Mouse (Mus musculus) hindbrain, embryonic 12.5 days (tissue): ENCODE measurements around the gene Cln3. TPM values are rescaled to one million over a fixed set of nuclear protein-coding genes. Genes with fewer than 3 reads are reported as not detected.

Experiments used
- ATAC-seq: fragments of 200-750 bp; cut with Nextera tagmentation; 2 replicates; pipeline ENCODE4 v1.8.0; 2017; ENCODE audit warnings: moderate TSS enrichment; ENCODE audit not compliant: low FRiP score
- H3K27ac ChIP-seq: fragments of 300-500 bp; sonication (generic); 2 replicates; pipeline ENCODE4 v1.5.1; 2016; ENCODE audit warnings: mild to moderate bottlenecking
- H3K27me3 ChIP-seq: fragments of 300-500 bp; sonication (generic); 2 replicates; pipeline ENCODE4 v1.6.1; 2016; ENCODE audit warnings: mild to moderate bottlenecking
- H3K36me3 ChIP-seq: fragments of 300-500 bp; sonication (generic); 2 replicates; pipeline ENCODE4 v1.6.1; 2016; ENCODE audit warnings: mild to moderate bottlenecking
- H3K4me1 ChIP-seq: fragments of 300-500 bp; sonication (generic); 2 replicates; pipeline ENCODE4 v1.6.1; 2016
- H3K4me2 ChIP-seq: fragments of 300-500 bp; sonication (generic); replicated peaks from 2 replicates; pipeline ENCODE4 v1.6.1; 2016; ENCODE audit warnings: mild to moderate bottlenecking
- H3K4me3 ChIP-seq: fragments of 300-500 bp; sonication (generic); 2 replicates; pipeline ENCODE4 v1.5.1; 2016; ENCODE audit warnings: mild to moderate bottlenecking
- H3K9ac ChIP-seq: fragments of 300-500 bp; sonication (generic); 2 replicates; pipeline ENCODE4 v1.6.1; 2016; ENCODE audit warnings: mild to moderate bottlenecking, moderate library complexity
- H3K9me3 ChIP-seq: fragments of 300-500 bp; sonication (generic); replicated peaks from 2 replicates; pipeline ENCODE4 v1.6.1; 2016; ENCODE audit warnings: mild to moderate bottlenecking
- WGBS: fragments of 180-500 bp; shearing (Covaris S2); methylation state at CpG from one replicate; pipeline ENCODE4 v1.1.7; 2016; 5-methylcytosine and 5-hydroxymethylcytosine counted together
- polyA plus RNA-seq: library from polyadenylated mRNA; unstranded; fragments of >200 nt; fragmentation: Nextera tagmentation; extraction: Ambion mirVana; gene quantifications from 2 replicates; pipeline ENCODE4 v1.2.1, GENCODE M21; 2016

Cln3 gene
- polyA plus RNA-seq, 1 experiment from 2014 or later = 33.7 TPM

GRCm38 (mm10) chr7:126619559-126620275, 34.1 kb upstream of the Cln3 start:
- Histone ChIP-seq H3K27me3 (no peaks in the 10 kb centered on the region), H3K4me1 (0 out of 2 replicates have a peak, but pooled peaks cover 4% of the 10 kb centered on the region), H3K4me2 (no peak overlapping the region), H3K36me3 (no peaks in the 10 kb centered on the region), H3K4me3 (no peak overlapping the region), H3K9me3 (no peaks in the 10 kb centered on the region), H3K9ac (no peak overlapping the region), H3K27ac (no peak overlapping the region)
- no peak for ATAC-seq
- 86% methylated on average over 10 of the region's 10 CpGs for WGBS

GRCm38 (mm10) chr7:126616707-126617106, 31.1 kb upstream of the Cln3 start:
- Histone ChIP-seq H3K4me1 (no peaks in the 10 kb centered on the region), H3K4me3 (no peak overlapping the region), H3K9me3 (no peaks in the 10 kb centered on the region), H3K27me3 (no peaks in the 10 kb centered on the region), H3K4me2 (no peak overlapping the region), H3K36me3 (no peaks in the 10 kb centered on the region), H3K9ac (no peak overlapping the region), H3K27ac (no peak overlapping the region)
- 77% methylated on average over 3 of the region's 3 CpGs for WGBS
- no peak for ATAC-seq

- no peak for ATAC-seq
Measured at GRCm38 (mm10) chr7:126612736-126613135, 27.1 kb upstream of the Cln3 start.

GRCm38 (mm10) chr7:126607796-126608195, 22.2 kb upstream of the Cln3 start:
- Histone ChIP-seq H3K27me3 (no peaks in the 10 kb centered on the region), H3K9ac (no peak overlapping the region), H3K4me2 (no peak overlapping the region), H3K4me1 (no peaks in the 10 kb centered on the region), H3K4me3 (no peak overlapping the region), H3K9me3 (no peaks in the 10 kb centered on the region), H3K27ac (no peak overlapping the region), H3K36me3 (no peaks in the 10 kb centered on the region)
- 88% methylated on average over 5 of the region's 5 CpGs for WGBS
- ATAC-seq = no peak

More at GRCm38 (mm10) chr7:126612736-126613135, 27.1 kb upstream of the Cln3 start:
- H3K27me3 ChIP-seq = no peaks in the 10 kb centered on the region
- WGBS = 80% methylated on average over 3 of the region's 3 CpGs
- no peak overlapping the region for H3K4me2 ChIP-seq
- no peak overlapping the region for H3K9ac ChIP-seq
- no peak overlapping the region for H3K4me3 ChIP-seq
- H3K9me3 ChIP-seq = no peaks in the 10 kb centered on the region
- H3K4me1 ChIP-seq = no peaks in the 10 kb centered on the region
- no peaks in the 10 kb centered on the region for H3K36me3 ChIP-seq
- H3K27ac ChIP-seq = no peak overlapping the region

GRCm38 (mm10) chr7:126607064-126607463, 21.4 kb upstream of the Cln3 start:
- WGBS = 79% methylated on average over 3 of the region's 3 CpGs
- Histone ChIP-seq H3K36me3 (no peaks in the 10 kb centered on the region), H3K27ac (no peak overlapping the region), H3K9ac (no peak overlapping the region), H3K9me3 (no peaks in the 10 kb centered on the region), H3K27me3 (no peaks in the 10 kb centered on the region), H3K4me2 (no peak overlapping the region), H3K4me1 (no peaks in the 10 kb centered on the region), H3K4me3 (no peak overlapping the region)
- ATAC-seq = no peak

GRCm38 (mm10) chr7:126606611-126607010, 21.0 kb upstream of the Cln3 start:
- no peaks in the 10 kb centered on the region for H3K36me3 ChIP-seq
- H3K4me3 ChIP-seq = no peak overlapping the region
- no peaks in the 10 kb centered on the region for H3K27me3 ChIP-seq
- 93% methylated on average over 5 of the region's 5 CpGs for WGBS
- no peak for ATAC-seq
- H3K4me2 ChIP-seq = no peak overlapping the region
- H3K9me3 ChIP-seq = no peaks in the 10 kb centered on the region
- H3K27ac ChIP-seq = no peak overlapping the region
- no peak overlapping the region for H3K9ac ChIP-seq
- no peaks in the 10 kb centered on the region for H3K4me1 ChIP-seq

- no peak for ATAC-seq
- WGBS = 76% methylated on average over 3 of the region's 3 CpGs
- Histone ChIP-seq H3K36me3 (no peaks in the 10 kb centered on the region), H3K9ac (no peak overlapping the region), H3K4me3 (no peak overlapping the region), H3K4me1 (no peaks in the 10 kb centered on the region), H3K4me2 (no peak overlapping the region), H3K9me3 (no peaks in the 10 kb centered on the region), H3K27ac (no peak overlapping the region), H3K27me3 (no peaks in the 10 kb centered on the region)
Measured at GRCm38 (mm10) chr7:126602650-126603049, 17.0 kb upstream of the Cln3 start.

- Histone ChIP-seq H3K27me3 (no peaks in the 10 kb centered on the region), H3K4me2 (no peak overlapping the region), H3K36me3 (no peaks in the 10 kb centered on the region), H3K9me3 (no peaks in the 10 kb centered on the region), H3K4me1 (no peaks in the 10 kb centered on the region), H3K4me3 (no peak overlapping the region), H3K27ac (no peak overlapping the region), H3K9ac (no peak overlapping the region)
- no peak for ATAC-seq
- 47% methylated on average over 5 of the region's 5 CpGs for WGBS
Measured at GRCm38 (mm10) chr7:126601896-126602295, 16.3 kb upstream of the Cln3 start.

- H3K9me3 ChIP-seq = no peaks in the 10 kb centered on the region
- WGBS = 81% methylated on average over 6 of the region's 6 CpGs
- H3K4me2 ChIP-seq = no peak overlapping the region
- H3K27ac ChIP-seq = no peak overlapping the region
- H3K27me3 ChIP-seq = no peaks in the 10 kb centered on the region
- no peaks in the 10 kb centered on the region for H3K36me3 ChIP-seq
- H3K9ac ChIP-seq = no peak overlapping the region
- H3K4me1 ChIP-seq = no peaks in the 10 kb centered on the region
- ATAC-seq = no peak
- no peak overlapping the region for H3K4me3 ChIP-seq
Measured at GRCm38 (mm10) chr7:126598919-126599318, 13.3 kb upstream of the Cln3 start.

- Histone ChIP-seq H3K9ac (no peak overlapping the region), H3K4me1 (no peaks in the 10 kb centered on the region), H3K4me2 (no peak overlapping the region), H3K36me3 (no peaks in the 10 kb centered on the region), H3K9me3 (no peaks in the 10 kb centered on the region), H3K27me3 (no peaks in the 10 kb centered on the region), H3K4me3 (no peak overlapping the region), H3K27ac (no peak overlapping the region)
- WGBS = 73% methylated on average over 6 of the region's 6 CpGs
- ATAC-seq = no peak
Measured at GRCm38 (mm10) chr7:126596414-126596813, 10.8 kb upstream of the Cln3 start.

GRCm38 (mm10) chr7:126595890-126596289, 10.3 kb upstream of the Cln3 start:
- H3K27ac ChIP-seq = no peak overlapping the region

GRCm38 (mm10) chr7:126594862-126595561, 9.4 kb upstream of the Cln3 start, which contains the start of gene Il27:
Il27 (minus strand) TSS chr7:126594941.
- no peaks in the 10 kb centered on the region for H3K4me1 ChIP-seq
- no peak within 1 kb of the TSS for H3K9ac ChIP-seq
- H3K4me3 ChIP-seq = no peak within 1 kb of the TSS
- H3K27me3 ChIP-seq = no peaks in the 10 kb centered on the region
- H3K36me3 ChIP-seq = no peaks in the 10 kb centered on the region
- no peak for ATAC-seq
- H3K9me3 ChIP-seq = no peaks in the 10 kb centered on the region
- WGBS = 86% methylated on average over 11 of the region's 11 CpGs
- H3K4me2 ChIP-seq = no peak within 1 kb of the TSS
- no peak within 1 kb of the TSS for H3K27ac ChIP-seq

More at GRCm38 (mm10) chr7:126595890-126596289, 10.3 kb upstream of the Cln3 start:
- H3K4me3 ChIP-seq = no peak overlapping the region
- H3K9ac ChIP-seq = no peak overlapping the region
- no peaks in the 10 kb centered on the region for H3K4me1 ChIP-seq
- H3K4me2 ChIP-seq = no peak overlapping the region
- H3K27me3 ChIP-seq = no peaks in the 10 kb centered on the region
- no peaks in the 10 kb centered on the region for H3K9me3 ChIP-seq
- WGBS = 83% methylated on average over 5 of the region's 5 CpGs
- ATAC-seq = no peak
- no peaks in the 10 kb centered on the region for H3K36me3 ChIP-seq
